24 mouse cellular contexts compared by ENCODE assay signal in the genomic region with DNA sequence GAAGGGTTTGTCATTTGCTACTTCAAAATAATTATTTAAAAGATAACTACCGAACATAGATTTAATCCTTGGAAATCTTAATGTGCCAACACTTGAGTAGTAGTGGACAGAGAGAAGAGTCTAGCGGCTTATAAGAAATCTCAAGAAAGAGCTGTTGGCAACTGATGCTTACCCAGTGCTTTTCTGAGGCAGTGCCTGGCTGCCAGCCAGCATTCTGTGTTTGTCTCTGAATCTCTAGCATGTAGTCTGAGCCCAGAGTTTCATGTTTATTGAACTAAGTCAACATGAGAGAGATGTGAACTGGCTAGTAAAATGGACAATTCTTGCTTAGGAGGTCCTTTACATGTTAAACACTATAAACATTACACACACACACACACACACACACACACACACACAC.
DNase-seq lines count a peak whose midpoint lies in the region; ATAC-seq and TF ChIP-seq lines count a peak whose summit lies in the region.
"Had no signal": no experiment of that assay in that cellular context is flagged by ENCODE, and none has a peak within 500 bp of the region (broad histone marks: within the 10 kb centered on the region; RNA-seq: fewer than 3 reads in every experiment).

No protein-coding gene starts in this region.

- no peak for TF ChIP-seq CTCF in hindbrain, postnatal 0 days (IDR thresholded peaks at IDR 0.05; ENCODE audit: low read depth)

- H3K9ac ChIP-seq in hindbrain, postnatal 0 days (replicated peaks; ENCODE audit: low read length), result no peak overlapping the region
- H3K9ac ChIP-seq: forebrain, embryonic 15.5 days; hindbrain, embryonic 12.5 days; intestine, embryonic 15.5 days; limb, embryonic 15.5 days; liver, embryonic 15.5 days; midbrain, embryonic 13.5 days had no signal

- H3K4me1 ChIP-seq in hindbrain, postnatal 0 days (ENCODE audit: insufficient read depth, low read length), result no peaks in the 10 kb centered on the region
- no peaks in the 10 kb centered on the region for H3K4me1 ChIP-seq in hindbrain, embryonic 10.5 days (replicated peaks)
- H3K4me1 ChIP-seq: forebrain, embryonic 15.5 days; hindbrain, embryonic 12.5 days; intestine, embryonic 15.5 days; limb, embryonic 15.5 days; liver, embryonic 15.5 days; midbrain, embryonic 13.5 days had no signal

- WGBS in hindbrain, postnatal 0 days, result 55% methylated on average over 2 of the region's 2 CpGs
- 90% methylated on average over 2 of the region's 2 CpGs for WGBS in hindbrain, embryonic 10.5 days

- no peak overlapping the region for H3K4me2 ChIP-seq in hindbrain, postnatal 0 days (ENCODE audit: low read depth, low read length)
- H3K4me2 ChIP-seq: forebrain, embryonic 15.5 days; hindbrain, embryonic 12.5 days; intestine, embryonic 15.5 days; limb, embryonic 15.5 days; liver, embryonic 15.5 days; midbrain, embryonic 13.5 days had no signal

- no peaks in the 10 kb centered on the region for H3K9me3 ChIP-seq in hindbrain, postnatal 0 days (ENCODE audit: low read length)
- no peaks in the 10 kb centered on the region for H3K9me3 ChIP-seq in hindbrain, embryonic 10.5 days
- H3K9me3 ChIP-seq: forebrain, embryonic 15.5 days; hindbrain, embryonic 12.5 days; intestine, embryonic 15.5 days; limb, embryonic 15.5 days; liver, embryonic 15.5 days; midbrain, embryonic 13.5 days had no signal

- ATAC-seq in hindbrain, postnatal 0 days, result no peak
- ATAC-seq: forebrain, embryonic 15.5 days; intestine, embryonic 15.5 days; midbrain, embryonic 13.5 days; Patski had no signal

- H3K36me3 ChIP-seq in hindbrain, postnatal 0 days (ENCODE audit: insufficient read depth, low read length), result no peaks in the 10 kb centered on the region
- H3K36me3 ChIP-seq in hindbrain, embryonic 10.5 days, result no peaks in the 10 kb centered on the region
- H3K36me3 ChIP-seq: forebrain, embryonic 15.5 days; hindbrain, embryonic 12.5 days; intestine, embryonic 15.5 days; limb, embryonic 15.5 days; liver, embryonic 15.5 days; midbrain, embryonic 13.5 days had no signal

- peak; percentile 60 for DNase-seq in cerebellum, postnatal 10 days
- no peak for DNase-seq in cerebellum, adult 18-20 months
- DNase-seq in hindbrain, postnatal 0 days (ENCODE audit: low spot score), result peak; percentile 56
- DNase-seq in hindbrain, embryonic 10.5 days (ENCODE audit: low spot score), result no peak
- DNase-seq in lung, postnatal 10 days, result peak; percentile 7
- no peak for DNase-seq in lung, adult 18-20 months
- DNase-seq in NIH3T3 (ENCODE audit: low read depth), result peak; percentile 46
- no peak for DNase-seq in adrenal gland, adult 8-10 months
- DNase-seq: adrenal gland, postnatal 14 days; cerebellum, adult 11-12 months; gastrocnemius, postnatal 36 days; kidney, adult 9 months; layer of hippocampus, adult 9-11 months; retina, postnatal 1 day; thymus, adult 18-20 months; thymus, postnatal 4 days had no signal

- no peak overlapping the region for H3K4me3 ChIP-seq in hindbrain, postnatal 0 days (ENCODE audit: low read length)
- H3K4me3 ChIP-seq in hindbrain, embryonic 10.5 days, result no peak overlapping the region
- H3K4me3 ChIP-seq: erythroblast, embryonic 14.5 days; forebrain, embryonic 15.5 days; hindbrain, embryonic 12.5 days; intestine, embryonic 15.5 days; limb, embryonic 15.5 days; liver, embryonic 15.5 days; midbrain, embryonic 13.5 days had no signal

- H3K27ac ChIP-seq in hindbrain, postnatal 0 days, result no peak overlapping the region
- H3K27ac ChIP-seq in hindbrain, embryonic 10.5 days, result no peak overlapping the region
- H3K27ac ChIP-seq: forebrain, embryonic 15.5 days; hindbrain, embryonic 12.5 days; intestine, embryonic 15.5 days; limb, embryonic 15.5 days; liver, embryonic 15.5 days; midbrain, embryonic 13.5 days had no signal

- H3K27me3 ChIP-seq in hindbrain, postnatal 0 days (ENCODE audit: insufficient read depth, low read length), result no peaks in the 10 kb centered on the region
- H3K27me3 ChIP-seq in hindbrain, embryonic 10.5 days (ENCODE audit: insufficient read depth, poor library complexity, severe bottlenecking), result no peaks in the 10 kb centered on the region
- H3K27me3 ChIP-seq: forebrain, embryonic 15.5 days; hindbrain, embryonic 12.5 days; intestine, embryonic 15.5 days; limb, embryonic 15.5 days; liver, embryonic 15.5 days; midbrain, embryonic 13.5 days had no signal

Comparison
In these comparisons a context has a peak if more than half of its experiments do, and no peak if none do; other contexts are left out.
1. DNase-seq: peak in cerebellum, postnatal 10 days (2 of 2), hindbrain, postnatal 0 days (single experiment), lung, postnatal 10 days (single experiment) and NIH3T3 (single experiment); none in cerebellum, adult 18-20 months (0 of 2), hindbrain, embryonic 10.5 days (single experiment), lung, adult 18-20 months (0 of 2) and adrenal gland, adult 8-10 months (single experiment).